Mouse (Mus musculus): ENCODE data around the gene Ccdc184. TPM values are rescaled to one million over a fixed set of nuclear protein-coding genes. Genes with fewer than 3 reads are reported as not detected.

The Ccdc184 gene
- polyA plus RNA-seq, 1 experiment from 2014 or later: 42.6 TPM

Other genes with a start within 250 kb of the Ccdc184 start
- gene Tmem106c, start 203.0 kb upstream of the Ccdc184 start, polyA plus RNA-seq (2014; fragmentation: Nextera tagmentation; extraction: Ambion mirVana): 71.7 and 75.2 TPM in 2 replicates
- 19.4 and 23.9 TPM in 2 replicates for gene Col2a1, start 162.5 kb upstream of the Ccdc184 start, polyA plus RNA-seq (2014; fragmentation: Nextera tagmentation; extraction: Ambion mirVana)
- gene Pfkm, start 74.6 kb upstream of the Ccdc184 start, polyA plus RNA-seq (2014; fragmentation: Nextera tagmentation; extraction: Ambion mirVana): 65.0 and 73.6 TPM in 2 replicates
- gene Senp1, start 73.4 kb upstream of the Ccdc184 start, polyA plus RNA-seq (2014; fragmentation: Nextera tagmentation; extraction: Ambion mirVana): 21.7 and 24.8 TPM in 2 replicates
- gene Asb8, start 1.5 kb upstream of the Ccdc184 start, polyA plus RNA-seq (2014; fragmentation: Nextera tagmentation; extraction: Ambion mirVana): 60.5 and 62.2 TPM in 2 replicates
- not detected in 2 replicates for gene Olfr288, start 28.4 kb downstream of the Ccdc184 start, polyA plus RNA-seq (2014; fragmentation: Nextera tagmentation; extraction: Ambion mirVana)
- gene Gm44579, start 53.8 kb downstream of the Ccdc184 start, polyA plus RNA-seq (2014; fragmentation: Nextera tagmentation; extraction: Ambion mirVana): not detected in 2 replicates
- gene Olfr287, start 53.9 kb downstream of the Ccdc184 start, polyA plus RNA-seq (2014; fragmentation: Nextera tagmentation; extraction: Ambion mirVana): not detected in 2 replicates
- gene Olfr286, start 67.3 kb downstream of the Ccdc184 start, polyA plus RNA-seq (2014; fragmentation: Nextera tagmentation; extraction: Ambion mirVana): not detected in 2 replicates
- not detected in 2 replicates for gene H1fnt, start 90.1 kb downstream of the Ccdc184 start, polyA plus RNA-seq (2014; fragmentation: Nextera tagmentation; extraction: Ambion mirVana)
- 2.8 and 3.7 TPM in 2 replicates for gene Zfp641, start 129.0 kb downstream of the Ccdc184 start, polyA plus RNA-seq (2014; fragmentation: Nextera tagmentation; extraction: Ambion mirVana)
- not detected in 2 replicates for gene Olfr285, start 150.2 kb downstream of the Ccdc184 start, polyA plus RNA-seq (2014; fragmentation: Nextera tagmentation; extraction: Ambion mirVana)
- not detected in 2 replicates for gene Olfr284, start 173.8 kb downstream of the Ccdc184 start, polyA plus RNA-seq (2014; fragmentation: Nextera tagmentation; extraction: Ambion mirVana)
- gene Olfr283, start 213.8 kb downstream of the Ccdc184 start, polyA plus RNA-seq (2014; fragmentation: Nextera tagmentation; extraction: Ambion mirVana): not detected in 2 replicates

Measured in forebrain, embryonic 14.5 days (tissue).